Mouse (Mus musculus): Measurements from ENCODE around the gene Btf3.

DNA sequence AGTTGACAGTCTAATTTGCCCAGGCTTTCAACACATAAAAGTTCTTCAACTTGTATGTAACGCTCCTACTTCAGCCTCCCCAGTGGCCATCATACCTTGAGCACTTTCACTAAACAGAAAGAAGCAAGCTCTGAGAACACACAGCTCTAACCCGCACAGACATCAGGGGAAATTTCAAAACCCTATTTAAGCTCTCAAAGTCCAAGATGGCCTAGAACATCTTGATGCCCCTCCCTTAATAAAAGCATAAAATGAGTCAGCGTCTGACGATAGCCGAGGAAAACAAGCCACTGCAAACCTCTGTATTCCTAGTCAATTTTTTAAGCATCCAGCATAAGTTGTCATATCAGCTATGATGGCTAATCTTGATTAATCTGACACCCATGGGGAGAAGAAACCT lies 5.2 kb downstream of the Btf3 start:
- TF ChIP-seq CTCF (IDR thresholded peaks at IDR 0.05; ENCODE audit: extremely low read depth, insufficient read depth, low read length) (no peak), POLR2A (IDR thresholded peaks at IDR 0.05; ENCODE audit: extremely low read depth, insufficient read depth, low read length) (no peak)
